Mouse (Mus musculus) heart, postnatal 0 days (tissue): ENCODE measurements around the gene Gamt.

ENCODE experiments used
- CTCF ChIP-seq: IDR thresholded peaks from 2 replicates; pipeline ENCODE4 v1.5.1; 2016; ENCODE audit warnings: antibody characterized with exemption, control low read depth, low read depth
- EP300 ChIP-seq: IDR thresholded peaks from 2 replicates; pipeline ENCODE4 v1.6.1; 2016; ENCODE audit warnings: antibody characterized with exemption, low read depth

- TF ChIP-seq CTCF, result no peak
- no peak for TF ChIP-seq EP300
Observed at GRCm38 (mm10) chr10:80208248-80208647, 52.6 kb downstream of the Gamt start.
